Mouse (Mus musculus) kidney, adult 18-20 months (tissue): ENCODE measurements at regions not wholly inside any gene's neighbourhood (a gene's known extent, or its start where the extent isn't known, plus 50 kb on each side); places are given as distances from the start of the nearest gene placed in this dataset.
"Not testable (repeated sequence)": the region's sequence is repeated elsewhere in the genome, so short reads cannot be mapped to it uniquely, and the experiment has no call there.

Experiments
- DNase-seq: peaks from one replicate; pipeline ENCODE4 v3.0.0; 2021

- peak; percentile 11 for DNase-seq
Observed at GRCm38 (mm10) chr16:73647201-73647782, 764.3 kb downstream of the Robo2 start.

- no peak for DNase-seq
Observed at GRCm38 (mm10) chr16:73613017-73613416, 798.6 kb downstream of the Robo2 start.

- DNase-seq = no peak
Observed at GRCm38 (mm10) chr16:73591421-73591820, 820.2 kb downstream of the Robo2 start.

- no peak for DNase-seq
Observed at GRCm38 (mm10) chr16:73561216-73561615, 850.4 kb downstream of the Robo2 start.

GRCm38 (mm10) chr16:73556940-73557339 lies 854.7 kb downstream of the Robo2 start:
- no peak for DNase-seq

- DNase-seq = no peak
Observed at GRCm38 (mm10) chr16:73543651-73544050, 868.0 kb downstream of the Robo2 start.

GRCm38 (mm10) chr16:73538040-73538439 lies 873.6 kb downstream of the Robo2 start:
- DNase-seq = no peak

GRCm38 (mm10) chr16:73537541-73537940 lies 874.1 kb downstream of the Robo2 start:
- DNase-seq = no peak

- DNase-seq = no peak
Observed at GRCm38 (mm10) chr16:73530191-73530590, 881.4 kb downstream of the Robo2 start.

- not testable (repeated sequence) for DNase-seq
Observed at GRCm38 (mm10) chr16:73522931-73523330, 888.7 kb downstream of the Robo2 start.

- DNase-seq = no peak
Observed at GRCm38 (mm10) chr16:73504759-73505158, 906.9 kb downstream of the Robo2 start.

GRCm38 (mm10) chr16:73498636-73499208 lies 912.9 kb downstream of the Robo2 start:
- no peak for DNase-seq

- DNase-seq = no peak
Observed at GRCm38 (mm10) chr16:73483214-73483856, 928.3 kb downstream of the Robo2 start.

GRCm38 (mm10) chr16:73482176-73482575 lies 929.4 kb downstream of the Robo2 start:
- DNase-seq = no peak

GRCm38 (mm10) chr16:73473502-73473901 lies 938.1 kb downstream of the Robo2 start:
- DNase-seq = no peak

GRCm38 (mm10) chr16:73471547-73471946 lies 940.1 kb downstream of the Robo2 start:
- peak; percentile 3 for DNase-seq

- DNase-seq = no peak
Observed at GRCm38 (mm10) chr16:73470535-73470934, 941.1 kb downstream of the Robo2 start.

GRCm38 (mm10) chr16:73466296-73466695 lies 945.3 kb downstream of the Robo2 start:
- no peak for DNase-seq

GRCm38 (mm10) chr16:73462516-73462915 lies 949.1 kb downstream of the Robo2 start:
- no peak for DNase-seq

- no peak for DNase-seq
Observed at GRCm38 (mm10) chr16:73450634-73451245, 960.9 kb downstream of the Robo2 start.

- DNase-seq = no peak
Observed at GRCm38 (mm10) chr16:73449836-73450235, 961.8 kb downstream of the Robo2 start.

- no peak for DNase-seq
Observed at GRCm38 (mm10) chr16:73435726-73436125, 975.9 kb downstream of the Robo2 start.

GRCm38 (mm10) chr16:73424851-73425250 lies 986.8 kb downstream of the Robo2 start:
- DNase-seq = no peak

- no peak for DNase-seq
Observed at GRCm38 (mm10) chr16:73424311-73424710, 987.3 kb downstream of the Robo2 start.
